Mouse (Mus musculus): Measurements from ENCODE around the gene Cacul1. TPM values are rescaled to one million over a fixed set of nuclear protein-coding genes. Genes with fewer than 3 reads are reported as not detected.

Gene Cacul1
- polyA plus RNA-seq, 1 experiment from 2014 or later: 24.7 TPM

GRCm38 (mm10) chr19:60526876-60527275, 53.9 kb downstream of the Cacul1 start:
- 91% methylated on average over 4 of the region's 4 CpGs for WGBS
- no peak overlapping the region for H3K27ac ChIP-seq
- no peaks in the 10 kb centered on the region for H3K9me3 ChIP-seq (replicated peaks)

GRCm38 (mm10) chr19:60525086-60525485, 55.7 kb downstream of the Cacul1 start:
- no peak for ATAC-seq (replicated peaks; ENCODE audit: low FRiP score)
- Histone ChIP-seq H3K4me2 (no peak overlapping the region), H3K4me3 (replicated peaks) (no peak overlapping the region), H3K27me3 (no peaks in the 10 kb centered on the region), H3K9me3 (replicated peaks) (no peaks in the 10 kb centered on the region), H3K4me1 (no peaks in the 10 kb centered on the region), H3K27ac (no peak overlapping the region), H3K9ac (no peak overlapping the region), H3K36me3 (peaks cover 36% of the 10 kb centered on the region)
- 80% methylated on average over 1 of the region's 1 CpGs for WGBS

More at GRCm38 (mm10) chr19:60526876-60527275, 53.9 kb downstream of the Cacul1 start:
- H3K4me2 ChIP-seq: no peak overlapping the region
- no peaks in the 10 kb centered on the region for H3K27me3 ChIP-seq
- H3K9ac ChIP-seq: no peak overlapping the region
- ATAC-seq (replicated peaks; ENCODE audit: low FRiP score): no peak
- no peak overlapping the region for H3K4me3 ChIP-seq (replicated peaks)
- H3K4me1 ChIP-seq: no peaks in the 10 kb centered on the region
- peaks cover 42% of the 10 kb centered on the region for H3K36me3 ChIP-seq

- Histone ChIP-seq H3K27me3 (no peaks in the 10 kb centered on the region), H3K36me3 (peaks cover 32% of the 10 kb centered on the region), H3K9ac (no peak overlapping the region), H3K4me2 (no peak overlapping the region), H3K27ac (no peak overlapping the region), H3K4me1 (no peaks in the 10 kb centered on the region), H3K4me3 (replicated peaks) (no peak overlapping the region), H3K9me3 (replicated peaks) (no peaks in the 10 kb centered on the region)
- 84% methylated on average over 3 of the region's 3 CpGs for WGBS
- no peak for ATAC-seq (replicated peaks; ENCODE audit: low FRiP score)
Observed at GRCm38 (mm10) chr19:60524678-60525077, 56.1 kb downstream of the Cacul1 start.

GRCm38 (mm10) chr19:60520131-60520530, 60.7 kb downstream of the Cacul1 start:
- no peak for ATAC-seq (replicated peaks; ENCODE audit: low FRiP score)

GRCm38 (mm10) chr19:60515064-60515463, 65.8 kb downstream of the Cacul1 start:
- no peak for ATAC-seq (replicated peaks; ENCODE audit: low FRiP score)
- no peaks in the 10 kb centered on the region for H3K9me3 ChIP-seq (replicated peaks)

More at GRCm38 (mm10) chr19:60520131-60520530, 60.7 kb downstream of the Cacul1 start:
- no peaks in the 10 kb centered on the region for H3K4me1 ChIP-seq
- H3K27ac ChIP-seq: no peak overlapping the region
- H3K36me3 ChIP-seq: peaks cover 4% of the 10 kb centered on the region; the same call in 1 of the 2 replicates
- no peaks in the 10 kb centered on the region for H3K27me3 ChIP-seq
- H3K4me3 ChIP-seq (replicated peaks): no peak overlapping the region
- 86% methylated on average over 3 of the region's 3 CpGs for WGBS
- no peak overlapping the region for H3K9ac ChIP-seq
- no peaks in the 10 kb centered on the region for H3K9me3 ChIP-seq (replicated peaks)
- H3K4me2 ChIP-seq: no peak overlapping the region

GRCm38 (mm10) chr19:60513431-60513830, 67.4 kb downstream of the Cacul1 start:
- no peak overlapping the region for H3K4me2 ChIP-seq

More at GRCm38 (mm10) chr19:60515064-60515463, 65.8 kb downstream of the Cacul1 start:
- 63% methylated on average over 2 of the region's 2 CpGs for WGBS
- H3K4me2 ChIP-seq: no peak overlapping the region
- no peaks in the 10 kb centered on the region for H3K27me3 ChIP-seq
- H3K36me3 ChIP-seq: no peaks in the 10 kb centered on the region
- no peak overlapping the region for H3K9ac ChIP-seq
- no peak overlapping the region for H3K4me3 ChIP-seq (replicated peaks)
- H3K27ac ChIP-seq: no peak overlapping the region
- no peaks in the 10 kb centered on the region for H3K4me1 ChIP-seq

GRCm38 (mm10) chr19:60500209-60500608, 80.6 kb downstream of the Cacul1 start:
- Histone ChIP-seq H3K9me3 (replicated peaks) (no peaks in the 10 kb centered on the region), H3K9ac (no peak overlapping the region), H3K27me3 (no peaks in the 10 kb centered on the region), H3K4me1 (no peaks in the 10 kb centered on the region), H3K36me3 (no peaks in the 10 kb centered on the region), H3K27ac (no peak overlapping the region), H3K4me2 (no peak overlapping the region), H3K4me3 (replicated peaks) (no peak overlapping the region)
- no peak for ATAC-seq (replicated peaks; ENCODE audit: low FRiP score)

More at GRCm38 (mm10) chr19:60513431-60513830, 67.4 kb downstream of the Cacul1 start:
- no peaks in the 10 kb centered on the region for H3K27me3 ChIP-seq
- no peak overlapping the region for H3K4me3 ChIP-seq (replicated peaks)
- no peaks in the 10 kb centered on the region for H3K4me1 ChIP-seq
- no peak overlapping the region for H3K27ac ChIP-seq
- no peak overlapping the region for H3K9ac ChIP-seq
- no peaks in the 10 kb centered on the region for H3K9me3 ChIP-seq (replicated peaks)
- 61% methylated on average over 3 of the region's 3 CpGs for WGBS
- no peak for ATAC-seq (replicated peaks; ENCODE audit: low FRiP score)
- no peaks in the 10 kb centered on the region for H3K36me3 ChIP-seq

GRCm38 (mm10) chr19:60497171-60497570, 83.7 kb downstream of the Cacul1 start:
- H3K4me3 ChIP-seq (replicated peaks): no peak overlapping the region
- H3K4me2 ChIP-seq: no peak overlapping the region
- H3K4me1 ChIP-seq: no peaks in the 10 kb centered on the region
- WGBS: 70% methylated on average over 4 of the region's 4 CpGs
- H3K27ac ChIP-seq: no peak overlapping the region
- H3K36me3 ChIP-seq: no peaks in the 10 kb centered on the region
- no peaks in the 10 kb centered on the region for H3K27me3 ChIP-seq
- ATAC-seq (replicated peaks; ENCODE audit: low FRiP score): no peak
- H3K9me3 ChIP-seq (replicated peaks): no peaks in the 10 kb centered on the region
- no peak overlapping the region for H3K9ac ChIP-seq

GRCm38 (mm10) chr19:60495772-60496171, 85.1 kb downstream of the Cacul1 start:
- Histone ChIP-seq H3K36me3 (no peaks in the 10 kb centered on the region), H3K9me3 (replicated peaks) (no peaks in the 10 kb centered on the region), H3K4me1 (no peaks in the 10 kb centered on the region), H3K27me3 (no peaks in the 10 kb centered on the region), H3K9ac (no peak overlapping the region), H3K4me3 (replicated peaks) (no peak overlapping the region), H3K4me2 (no peak overlapping the region), H3K27ac (no peak overlapping the region)
- WGBS: 45% methylated on average over 3 of the region's 3 CpGs
- ATAC-seq (replicated peaks; ENCODE audit: low FRiP score): no peak

GRCm38 (mm10) chr19:60489566-60489965, 91.3 kb downstream of the Cacul1 start:
- no peaks in the 10 kb centered on the region for H3K27me3 ChIP-seq
- H3K4me3 ChIP-seq (replicated peaks): no peak overlapping the region
- H3K4me2 ChIP-seq: no peak overlapping the region
- no peak for ATAC-seq (replicated peaks; ENCODE audit: low FRiP score)
- H3K4me1 ChIP-seq: no peaks in the 10 kb centered on the region
- no peaks in the 10 kb centered on the region for H3K36me3 ChIP-seq
- H3K9ac ChIP-seq: no peak overlapping the region
- no peak overlapping the region for H3K27ac ChIP-seq
- H3K9me3 ChIP-seq (replicated peaks): no peaks in the 10 kb centered on the region
- 52% methylated on average over 1 of the region's 1 CpGs for WGBS

- H3K9me3 ChIP-seq (replicated peaks): no peaks in the 10 kb centered on the region
- no peaks in the 10 kb centered on the region for H3K27me3 ChIP-seq
- H3K36me3 ChIP-seq: no peaks in the 10 kb centered on the region
- no peak overlapping the region for H3K4me3 ChIP-seq (replicated peaks)
- ATAC-seq (replicated peaks; ENCODE audit: low FRiP score): no peak
- H3K9ac ChIP-seq: no peak overlapping the region
- H3K4me2 ChIP-seq: no peak overlapping the region
- no peaks in the 10 kb centered on the region for H3K4me1 ChIP-seq
- no peak overlapping the region for H3K27ac ChIP-seq
Observed at GRCm38 (mm10) chr19:60485261-60485660, 95.6 kb downstream of the Cacul1 start.

- ATAC-seq (replicated peaks; ENCODE audit: low FRiP score): no peak
- 38% methylated on average over 1 of the region's 1 CpGs for WGBS
- no peaks in the 10 kb centered on the region for H3K36me3 ChIP-seq
- H3K4me1 ChIP-seq: no peaks in the 10 kb centered on the region
- no peak overlapping the region for H3K4me3 ChIP-seq (replicated peaks)
- H3K27me3 ChIP-seq: no peaks in the 10 kb centered on the region
- no peak overlapping the region for H3K9ac ChIP-seq
- no peak overlapping the region for H3K27ac ChIP-seq
- no peak overlapping the region for H3K4me2 ChIP-seq
- H3K9me3 ChIP-seq (replicated peaks): no peaks in the 10 kb centered on the region
Observed at GRCm38 (mm10) chr19:60478859-60479258, 102.0 kb downstream of the Cacul1 start.

GRCm38 (mm10) chr19:60477788-60478187, 103.0 kb downstream of the Cacul1 start:
- ATAC-seq (replicated peaks; ENCODE audit: low FRiP score): no peak

More at GRCm38 (mm10) chr19:60477788-60478187, 103.0 kb downstream of the Cacul1 start:
- no peaks in the 10 kb centered on the region for H3K36me3 ChIP-seq
- H3K9me3 ChIP-seq (replicated peaks): no peaks in the 10 kb centered on the region
- H3K4me2 ChIP-seq: no peak overlapping the region
- H3K9ac ChIP-seq: no peak overlapping the region
- no peaks in the 10 kb centered on the region for H3K27me3 ChIP-seq
- no peak overlapping the region for H3K27ac ChIP-seq
- H3K4me1 ChIP-seq: no peaks in the 10 kb centered on the region
- WGBS: 56% methylated on average over 2 of the region's 2 CpGs
- no peak overlapping the region for H3K4me3 ChIP-seq (replicated peaks)
